Mouse (Mus musculus) cerebellum, postnatal 25 days (tissue): ENCODE results near the gene Tmc2.

ENCODE experiments used
- DNase-seq, 2 experiments: peaks; one replicate each; pipeline ENCODE4 v3.0.0; 2021; ENCODE audit warnings: mixed read lengths in 2 of 2

The Tmc2 gene

GRCm38 (mm10) chr2:130194894-130195293 is at the start of gene Tmc2:
Gene Tmc2, plus strand, starts transcription at chr2:130195194.
- DNase-seq = no peak

- no peak for DNase-seq
Observed at GRCm38 (mm10) chr2:130146089-130146668, 48.8 kb upstream of the Tmc2 start.

- DNase-seq = no peak
Observed at GRCm38 (mm10) chr2:130155171-130155570, 39.8 kb upstream of the Tmc2 start.

GRCm38 (mm10) chr2:130155851-130156250 is 39.1 kb upstream of the Tmc2 start:
- DNase-seq = no peak

- no peak for DNase-seq
Observed at GRCm38 (mm10) chr2:130157231-130158087, 37.5 kb upstream of the Tmc2 start.

- DNase-seq = no peak
Observed at GRCm38 (mm10) chr2:130158088-130158437, 36.9 kb upstream of the Tmc2 start.

- no peak for DNase-seq
Observed at GRCm38 (mm10) chr2:130162701-130163100, 32.3 kb upstream of the Tmc2 start.

GRCm38 (mm10) chr2:130166311-130167214 is 28.4 kb upstream of the Tmc2 start:
- DNase-seq = peak; percentile 45 to 60

GRCm38 (mm10) chr2:130167861-130168260 is 27.1 kb upstream of the Tmc2 start:
- DNase-seq = peak; percentile 39 to 72

GRCm38 (mm10) chr2:130171674-130172073 is 23.3 kb upstream of the Tmc2 start:
- no peak for DNase-seq

- peak in 1 of 2 experiments; percentile 12 for DNase-seq
Observed at GRCm38 (mm10) chr2:130176820-130177219, 18.2 kb upstream of the Tmc2 start.

- no peak for DNase-seq
Observed at GRCm38 (mm10) chr2:130178381-130178705, 16.7 kb upstream of the Tmc2 start.

GRCm38 (mm10) chr2:130178706-130179506 is 16.1 kb upstream of the Tmc2 start, which contains the start of gene Snrpb:
Gene Snrpb, minus strand, starts transcription at chr2:130179403.
- DNase-seq = peak; percentile 92 to 94

GRCm38 (mm10) chr2:130179507-130180019 is 15.4 kb upstream of the Tmc2 start:
- no peak for DNase-seq

GRCm38 (mm10) chr2:130188391-130188790 is 6.6 kb upstream of the Tmc2 start:
- DNase-seq = no peak

GRCm38 (mm10) chr2:130200961-130201360 is 6.0 kb downstream of the Tmc2 start:
- DNase-seq = no peak

- no peak for DNase-seq
Observed at GRCm38 (mm10) chr2:130207376-130207775, 12.4 kb downstream of the Tmc2 start.

- no peak for DNase-seq
Observed at GRCm38 (mm10) chr2:130207996-130208395, 13.0 kb downstream of the Tmc2 start.

GRCm38 (mm10) chr2:130209636-130210035 is 14.6 kb downstream of the Tmc2 start:
- DNase-seq = no peak

GRCm38 (mm10) chr2:130211581-130211980 is 16.6 kb downstream of the Tmc2 start:
- no peak for DNase-seq

GRCm38 (mm10) chr2:130246912-130247311 is 51.9 kb downstream of the Tmc2 start:
- DNase-seq = peak; percentile 14 to 31

GRCm38 (mm10) chr2:130248226-130248625 is 53.2 kb downstream of the Tmc2 start:
- DNase-seq = no peak
